Mouse (Mus musculus) neural tube, embryonic 12.5 days (tissue): ENCODE results near the gene Cdhr2. TPM values are rescaled to one million over a fixed set of nuclear protein-coding genes. Genes with fewer than 3 reads are reported as not detected.

Experiments
- ATAC-seq: fragments of 200-750 bp; cut with Nextera tagmentation; 2 replicates; pipeline ENCODE4 v1.8.0; 2017; ENCODE audit warnings: low read depth, mild to moderate bottlenecking, moderate TSS enrichment, moderate library complexity; ENCODE audit not compliant: low FRiP score
- H3K27ac ChIP-seq: fragments of 300-500 bp; sonication (generic); 2 replicates; pipeline ENCODE4 v1.5.1; 2016
- H3K27me3 ChIP-seq: fragments of 300-500 bp; sonication (generic); replicated peaks from 2 replicates; pipeline ENCODE4 v1.6.1; 2016; ENCODE audit warnings: mild to moderate bottlenecking
- H3K36me3 ChIP-seq: fragments of 300-500 bp; sonication (generic); 2 replicates; pipeline ENCODE4 v1.6.1; 2016; ENCODE audit warnings: mild to moderate bottlenecking
- H3K4me1 ChIP-seq: fragments of 300-500 bp; sonication (generic); 2 replicates; pipeline ENCODE4 v1.6.1; 2016
- H3K4me2 ChIP-seq: fragments of 300-500 bp; sonication (generic); replicated peaks from 2 replicates; pipeline ENCODE4 v1.6.1; 2016; ENCODE audit warnings: mild to moderate bottlenecking
- H3K4me3 ChIP-seq: fragments of 300-500 bp; sonication (generic); 2 replicates; pipeline ENCODE4 v1.5.1; 2016
- H3K9ac ChIP-seq: fragments of 300-500 bp; sonication (generic); 2 replicates; pipeline ENCODE4 v1.6.1; 2016; ENCODE audit warnings: mild to moderate bottlenecking
- H3K9me3 ChIP-seq: fragments of 300-500 bp; sonication (generic); 2 replicates; pipeline ENCODE4 v1.6.1; 2016; ENCODE audit warnings: mild to moderate bottlenecking
- WGBS: fragments of 180-500 bp; shearing (Covaris S2); methylation state at CpG from one replicate; pipeline ENCODE4 v1.1.7; 2016; 5-methylcytosine and 5-hydroxymethylcytosine counted together
- polyA plus RNA-seq: library from polyadenylated mRNA; unstranded; fragments of >200 nt; fragmentation: Nextera tagmentation; extraction: Ambion mirVana; gene quantifications from 2 replicates; pipeline ENCODE4 v1.2.1, GENCODE M21; 2016

The Cdhr2 gene
- polyA plus RNA-seq, 1 experiment from 2014 or later: 0.09 TPM

- peaks cover 14% of the 10 kb centered on the region for H3K4me1 ChIP-seq
- no peaks in the 10 kb centered on the region for H3K9me3 ChIP-seq
- no peaks in the 10 kb centered on the region for H3K36me3 ChIP-seq
- peak within 1 kb of the TSS; percentile 41 for H3K4me3 ChIP-seq
- peak; percentile 75 for ATAC-seq
- H3K4me2 ChIP-seq: peak within 1 kb of the TSS; percentile 77
- H3K9ac ChIP-seq: peak within 1 kb of the TSS; percentile 44
- H3K27me3 ChIP-seq: peaks cover 53% of the 10 kb centered on the region
- WGBS: under 1% methylated on average over 35 of the region's 35 CpGs
- no peak within 1 kb of the TSS for H3K27ac ChIP-seq
Observed at GRCm38 (mm10) chr13:54766192-54766768, 65.0 kb downstream of the Cdhr2 start, which contains the start of gene Sncb. TSS of gene Sncb (minus strand) at chr13:54766595.

GRCm38 (mm10) chr13:54767012-54767411 lies 65.8 kb downstream of the Cdhr2 start:
- Histone ChIP-seq H3K27me3 (peaks cover 53% of the 10 kb centered on the region), H3K27ac (no peak overlapping the region), H3K4me3 (no peak overlapping the region), H3K4me1 (peaks cover 14% of the 10 kb centered on the region), H3K9ac (no peak overlapping the region), H3K9me3 (no peaks in the 10 kb centered on the region), H3K36me3 (no peaks in the 10 kb centered on the region), H3K4me2 (no peak overlapping the region)
- WGBS: 83% methylated on average over 4 of the region's 4 CpGs
- no peak for ATAC-seq

GRCm38 (mm10) chr13:54780592-54780991 lies 79.3 kb downstream of the Cdhr2 start:
- 83% methylated on average over 3 of the region's 3 CpGs for WGBS
- Histone ChIP-seq H3K9ac (no peak overlapping the region), H3K4me2 (no peak overlapping the region), H3K36me3 (no peaks in the 10 kb centered on the region), H3K27ac (no peak overlapping the region), H3K4me3 (no peak overlapping the region), H3K27me3 (no peaks in the 10 kb centered on the region), H3K9me3 (no peaks in the 10 kb centered on the region), H3K4me1 (no peaks in the 10 kb centered on the region)
- no peak for ATAC-seq

- Histone ChIP-seq H3K27me3 (no peaks in the 10 kb centered on the region), H3K4me3 (no peak overlapping the region), H3K36me3 (no peaks in the 10 kb centered on the region), H3K4me2 (no peak overlapping the region), H3K9ac (no peak overlapping the region), H3K27ac (no peak overlapping the region), H3K4me1 (no peaks in the 10 kb centered on the region), H3K9me3 (no peaks in the 10 kb centered on the region)
- ATAC-seq: no peak
- WGBS: 90% methylated on average over 3 of the region's 3 CpGs
Observed at GRCm38 (mm10) chr13:54781086-54781485, 79.8 kb downstream of the Cdhr2 start.

GRCm38 (mm10) chr13:54783235-54783634 lies 82.0 kb downstream of the Cdhr2 start:
- no peaks in the 10 kb centered on the region for H3K36me3 ChIP-seq
- no peak overlapping the region for H3K9ac ChIP-seq
- 34% methylated on average over 2 of the region's 2 CpGs for WGBS
- H3K27ac ChIP-seq: no peak overlapping the region
- no peaks in the 10 kb centered on the region for H3K4me1 ChIP-seq
- H3K4me2 ChIP-seq: no peak overlapping the region
- H3K9me3 ChIP-seq: no peaks in the 10 kb centered on the region
- ATAC-seq: no peak
- H3K4me3 ChIP-seq: no peak overlapping the region
- H3K27me3 ChIP-seq: no peaks in the 10 kb centered on the region

GRCm38 (mm10) chr13:54783698-54784097 lies 82.4 kb downstream of the Cdhr2 start, which contains the start of gene Eif4e1b:
TSS of gene Eif4e1b (plus strand) at chr13:54783998.
- 87% methylated on average over 4 of the region's 4 CpGs for WGBS
- Histone ChIP-seq H3K4me1 (no peaks in the 10 kb centered on the region), H3K9me3 (no peaks in the 10 kb centered on the region), H3K9ac (no peak within 1 kb of the TSS), H3K4me3 (no peak within 1 kb of the TSS), H3K27ac (no peak within 1 kb of the TSS), H3K27me3 (no peaks in the 10 kb centered on the region), H3K4me2 (no peak within 1 kb of the TSS), H3K36me3 (no peaks in the 10 kb centered on the region)
- no peak for ATAC-seq

Other genes starting within 250 kb of the Cdhr2 start
- gene Thoc3, start 232.6 kb upstream of the Cdhr2 start, polyA plus RNA-seq: 119 and 136 TPM in 2 replicates
- 18.2 and 20.3 TPM in 2 replicates for gene Simc1, start 197.7 kb upstream of the Cdhr2 start, polyA plus RNA-seq
- 239 and 254 TPM in 2 replicates for gene 4833439L19Rik, start 136.0 kb upstream of the Cdhr2 start, polyA plus RNA-seq
- gene Arl10, start 126.4 kb upstream of the Cdhr2 start, polyA plus RNA-seq: 50.2 and 53.3 TPM in 2 replicates
- 58.0 and 66.2 TPM in 2 replicates for gene Nop16, start 111.4 kb upstream of the Cdhr2 start, polyA plus RNA-seq
- 172 and 180 TPM in 2 replicates for gene Higd2a, start 111.3 kb upstream of the Cdhr2 start, polyA plus RNA-seq
- gene Cltb, start 90.1 kb upstream of the Cdhr2 start, polyA plus RNA-seq: 68.9 and 71.0 TPM in 2 replicates
- 77.1 and 86.9 TPM in 2 replicates for gene Faf2, start 79.7 kb upstream of the Cdhr2 start, polyA plus RNA-seq
- 105 and 116 TPM in 2 replicates for gene Rnf44, start 7.6 kb upstream of the Cdhr2 start, polyA plus RNA-seq
- gene Gprin1, start 48.4 kb downstream of the Cdhr2 start, polyA plus RNA-seq: 29.5 and 37.6 TPM in 2 replicates
- gene Sncb, start 65.1 kb downstream of the Cdhr2 start, polyA plus RNA-seq: 3.6 and 4.2 TPM in 2 replicates
- not detected in 2 replicates for gene Eif4e1b, start 82.5 kb downstream of the Cdhr2 start, polyA plus RNA-seq
- 53.3 and 59.0 TPM in 2 replicates for gene Tspan17, start 87.9 kb downstream of the Cdhr2 start, polyA plus RNA-seq
- 5.9 and 7.7 TPM in 2 replicates for gene Unc5a, start 247.9 kb downstream of the Cdhr2 start, polyA plus RNA-seq